Mouse (Mus musculus): ENCODE results near the gene Grin3a. TPM values are rescaled to one million over a fixed set of nuclear protein-coding genes. Genes with fewer than 3 reads are reported as not detected.
"Not testable (repeated sequence)": the region's sequence is repeated elsewhere in the genome, so short reads cannot be mapped to it uniquely, and the experiment has no call there.

Gene Grin3a
- total RNA-seq, 2 experiments from 2014 or later, result 0.13 to 0.20 TPM

DNA sequence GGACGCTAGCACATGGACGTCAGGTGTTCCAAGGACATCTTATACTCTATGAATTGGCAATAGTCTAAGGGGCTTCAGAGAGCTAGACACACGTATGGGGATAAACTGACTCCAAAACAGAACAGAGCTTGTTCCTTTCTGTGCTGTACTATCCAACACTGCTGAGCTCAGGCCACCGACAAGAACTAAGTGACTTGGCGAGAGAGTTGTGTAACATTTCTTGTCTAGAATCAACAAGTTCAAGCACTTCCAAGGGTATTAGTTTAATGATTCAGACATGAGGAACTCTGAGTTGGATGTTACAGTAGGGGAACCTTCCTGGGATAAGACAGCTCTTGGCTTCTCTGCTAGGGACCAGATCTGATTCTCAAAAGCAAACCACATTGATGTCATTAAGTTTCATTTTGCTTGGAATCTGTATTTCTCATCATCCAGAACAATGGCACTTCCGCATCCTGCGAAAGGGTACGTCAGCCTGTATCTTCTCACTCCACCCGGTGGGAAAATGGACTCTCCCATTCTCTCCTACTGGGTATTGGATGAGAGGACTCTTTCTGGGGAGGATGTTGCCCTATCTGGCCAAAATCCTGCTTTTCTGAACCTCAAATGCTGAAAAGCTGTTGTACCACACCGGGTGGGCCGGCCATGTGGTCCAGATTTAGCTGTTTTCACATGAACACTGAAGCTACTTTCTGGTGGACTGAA lies 165.2 kb downstream of the Grin3a start:
- no peak for DNase-seq

DNA sequence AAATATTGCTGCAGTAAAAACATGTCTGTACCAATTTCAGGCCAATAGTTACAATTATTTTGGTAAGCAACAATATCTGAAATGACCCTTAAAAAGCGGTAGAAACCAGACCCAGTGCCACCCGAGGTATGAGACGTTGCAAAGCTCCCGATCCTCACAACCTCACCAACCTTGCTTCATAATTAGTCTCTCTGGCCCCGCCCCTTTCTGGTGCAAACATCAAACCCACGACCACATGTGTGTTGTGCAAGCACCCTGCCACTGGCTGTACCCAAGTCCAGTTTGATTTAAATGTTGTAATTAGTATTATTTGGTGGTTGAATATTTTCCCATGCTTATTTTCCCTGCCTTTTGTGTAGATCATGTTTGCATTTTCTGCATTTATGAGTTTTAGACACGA lies 168.8 kb downstream of the Grin3a start:
- no peak for DNase-seq

DNA sequence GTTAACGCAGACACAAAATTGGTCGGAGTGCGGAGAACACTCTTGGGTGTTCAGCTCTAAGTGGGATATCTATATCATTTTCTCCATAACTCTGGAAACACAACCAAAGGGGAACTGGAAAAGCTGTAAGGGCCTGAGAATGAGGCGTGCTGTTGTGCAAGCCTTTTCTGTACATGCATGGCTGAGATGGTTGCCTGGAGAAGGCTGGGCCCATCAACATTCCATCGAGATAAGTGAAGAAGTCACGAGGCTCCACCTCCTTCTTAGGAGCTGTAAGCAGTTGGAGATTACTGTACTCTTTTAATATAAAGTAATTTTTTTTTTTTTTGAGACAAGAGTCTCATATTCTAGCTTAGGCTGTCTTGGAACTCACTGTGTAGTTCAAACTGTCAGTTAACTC lies 169.5 kb downstream of the Grin3a start:
- no peak for DNase-seq

DNA sequence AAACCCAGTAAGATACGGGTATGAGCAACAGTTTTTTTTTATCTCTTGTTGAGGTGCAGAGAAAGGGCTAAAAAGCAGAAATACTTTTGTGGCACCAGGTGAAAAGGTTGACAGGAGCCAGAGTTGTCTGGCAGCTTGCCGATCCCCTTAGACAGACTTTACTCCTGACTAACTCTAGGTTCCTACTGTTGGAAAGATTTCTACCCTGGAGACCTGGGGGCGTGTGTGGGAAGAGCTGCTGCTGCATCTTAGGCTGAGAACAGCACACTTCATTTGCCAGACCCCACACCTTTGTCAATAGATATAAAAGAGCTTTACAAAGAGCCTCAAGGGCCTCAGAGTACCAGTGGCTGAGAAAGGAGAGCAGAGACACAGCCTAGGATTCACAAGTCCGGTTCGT lies 180.7 kb downstream of the Grin3a start:
- DNase-seq, result no peak

DNA sequence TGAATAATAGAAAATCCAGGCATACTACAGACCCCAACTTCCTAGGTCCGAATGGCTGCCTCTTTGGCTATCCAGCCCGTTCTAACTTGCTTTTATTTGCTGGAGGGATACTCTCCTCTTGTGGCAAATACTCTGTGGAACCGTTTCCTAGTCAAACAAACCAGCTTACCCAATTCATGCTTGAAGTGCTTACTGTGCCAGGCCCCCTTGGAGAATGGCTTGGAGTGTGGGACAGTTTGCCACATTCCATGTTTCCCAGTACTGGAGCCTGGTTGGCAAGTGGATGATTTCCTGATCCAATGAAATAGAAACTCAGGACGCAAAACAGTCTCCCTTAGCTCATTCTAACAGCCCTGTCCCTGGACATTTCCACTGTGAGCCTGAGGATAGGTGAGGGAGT lies 183.3 kb downstream of the Grin3a start:
- no peak for DNase-seq

DNA sequence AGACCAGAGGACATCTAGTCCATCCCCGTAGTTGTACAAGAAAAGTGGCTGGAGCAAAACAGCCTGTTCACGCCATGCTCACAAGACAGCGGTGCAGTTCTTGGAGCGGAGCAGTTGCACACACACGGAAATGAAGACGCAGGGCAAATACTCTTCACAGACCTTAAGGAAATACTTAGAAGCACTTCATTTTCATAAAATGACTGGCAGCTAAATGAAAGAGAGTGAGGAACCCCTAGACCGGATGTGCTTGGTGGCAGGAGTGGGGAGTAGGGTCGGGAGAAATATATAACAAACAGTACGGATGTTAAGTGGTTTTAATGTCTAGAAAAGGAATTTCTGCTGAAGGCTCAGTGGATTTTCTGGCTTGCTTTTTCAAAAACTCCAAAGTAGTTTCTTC lies 183.9 kb downstream of the Grin3a start:
- DNase-seq, result no peak

DNA sequence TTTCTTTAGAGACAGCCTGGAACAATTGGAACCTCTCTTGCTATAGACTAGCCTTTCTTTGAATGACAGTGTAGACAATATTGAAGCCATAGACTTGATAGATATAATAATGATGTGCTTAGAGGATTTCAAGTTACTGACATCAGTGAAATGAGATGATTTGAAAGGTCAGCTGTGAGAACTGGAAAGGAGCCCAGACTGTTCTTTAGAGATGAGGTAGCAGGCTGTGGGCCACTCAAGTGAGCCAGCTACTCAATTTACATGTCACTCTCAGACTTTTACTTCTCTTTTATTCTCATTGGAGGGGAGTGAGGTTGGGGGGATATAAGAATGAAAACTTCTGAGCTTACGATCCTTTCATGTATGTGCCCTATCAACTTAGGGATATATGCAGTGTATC lies 186.1 kb downstream of the Grin3a start:
- peak in 1 of 2 experiments; percentile 19 for DNase-seq

DNA sequence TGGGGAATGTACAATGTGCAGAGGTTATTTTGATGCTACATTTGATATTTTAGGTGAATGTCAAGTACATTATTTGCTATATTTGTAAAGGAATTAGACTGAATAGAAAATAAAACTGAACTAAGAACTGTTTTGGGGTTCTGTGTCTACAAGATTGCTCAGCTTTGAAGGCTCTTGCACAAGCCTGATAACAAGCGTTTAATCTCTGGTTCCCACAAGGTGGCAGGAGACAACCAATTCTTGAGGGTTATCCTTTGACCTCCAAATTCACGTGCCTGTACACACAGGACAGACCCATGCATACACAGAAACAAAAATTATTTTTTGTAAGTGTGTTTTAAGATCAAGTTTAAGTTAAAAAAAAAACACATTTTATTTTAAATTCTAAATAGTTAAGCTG lies 205.6 kb downstream of the Grin3a start:
- no peak for DNase-seq

DNA sequence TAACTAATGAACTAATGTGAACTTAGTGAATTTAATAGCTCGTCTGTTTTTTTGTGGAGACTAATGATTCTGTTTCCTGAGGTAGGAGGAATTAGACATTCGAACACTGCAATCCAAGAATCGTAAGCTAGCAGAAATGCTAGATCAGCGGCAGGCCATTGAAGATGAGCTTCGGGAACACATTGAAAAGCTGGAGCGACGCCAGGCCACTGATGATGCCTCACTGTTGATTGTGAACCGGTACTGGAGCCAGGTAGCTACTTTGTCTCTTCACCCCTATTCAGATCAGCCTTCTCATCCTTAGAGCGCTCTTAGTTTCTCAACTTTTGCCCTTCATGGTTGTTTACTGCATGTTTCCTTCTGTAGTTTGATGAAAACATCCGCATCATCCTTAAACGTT lies 207.7 kb downstream of the Grin3a start:
- DNase-seq, result no peak

DNA sequence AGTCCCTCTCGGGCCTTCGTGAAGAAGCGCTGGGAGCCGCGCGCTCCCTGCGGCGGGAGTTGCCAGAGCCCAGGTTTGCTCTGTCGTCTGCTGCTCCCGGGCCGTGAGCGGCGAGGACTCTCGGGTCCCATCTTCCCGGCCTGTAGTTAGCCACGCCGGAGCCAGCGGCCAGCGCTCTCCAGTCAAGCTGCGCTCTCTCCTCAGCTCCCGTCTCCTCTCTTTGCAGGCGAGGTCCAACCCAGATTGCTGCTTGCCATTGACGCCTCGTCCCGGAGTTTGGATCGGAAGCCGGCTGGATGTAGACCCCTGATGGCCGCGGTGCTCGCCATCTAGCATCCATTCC lies 213.4 kb downstream of the Grin3a start:
- DNase-seq, result no peak

DNA sequence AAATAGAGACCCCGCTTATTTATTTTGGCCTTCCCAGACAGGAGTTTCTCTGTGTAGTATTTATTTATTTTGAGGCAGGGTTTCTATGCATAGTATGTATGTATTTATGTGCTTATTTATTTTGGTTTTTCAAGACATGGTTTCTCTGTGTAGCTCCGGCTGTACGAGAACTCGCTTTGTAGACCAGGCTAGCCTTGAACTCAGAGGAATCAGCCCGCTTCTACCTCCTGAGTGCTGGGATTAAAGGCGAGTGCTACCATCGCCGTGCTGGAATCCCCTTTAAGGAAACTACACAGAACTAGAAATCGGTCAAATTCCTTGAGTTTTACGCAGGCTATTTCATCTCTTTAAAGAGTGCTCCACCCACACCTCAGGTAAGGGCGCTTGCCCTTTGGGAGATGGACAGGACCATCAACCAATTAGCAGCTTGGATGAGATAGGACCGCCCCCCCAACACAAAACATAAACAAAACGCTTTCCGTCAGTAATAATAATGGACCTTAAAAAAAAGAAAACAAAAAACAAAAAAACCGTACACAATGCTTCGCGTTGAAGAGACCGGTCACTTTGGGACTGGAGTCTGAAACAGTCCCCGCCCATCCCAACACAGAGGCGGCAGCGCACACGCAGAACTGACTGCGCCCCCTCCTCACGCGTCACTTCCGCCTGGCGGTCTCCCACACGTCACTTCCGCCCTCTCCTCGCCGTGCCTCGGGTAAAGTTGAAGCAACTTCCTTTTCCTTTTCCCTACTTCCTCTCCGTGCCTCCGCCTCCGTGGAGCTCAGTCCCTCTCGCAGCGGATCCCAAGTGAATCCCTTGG lies 214.0 kb downstream of the Grin3a start, which contains the start of gene Rnf20:
Gene Rnf20, plus strand, starts transcription at position 688 of the 820 bp plus-strand sequence.
- peak; percentile 95 to 97 for DNase-seq

DNA sequence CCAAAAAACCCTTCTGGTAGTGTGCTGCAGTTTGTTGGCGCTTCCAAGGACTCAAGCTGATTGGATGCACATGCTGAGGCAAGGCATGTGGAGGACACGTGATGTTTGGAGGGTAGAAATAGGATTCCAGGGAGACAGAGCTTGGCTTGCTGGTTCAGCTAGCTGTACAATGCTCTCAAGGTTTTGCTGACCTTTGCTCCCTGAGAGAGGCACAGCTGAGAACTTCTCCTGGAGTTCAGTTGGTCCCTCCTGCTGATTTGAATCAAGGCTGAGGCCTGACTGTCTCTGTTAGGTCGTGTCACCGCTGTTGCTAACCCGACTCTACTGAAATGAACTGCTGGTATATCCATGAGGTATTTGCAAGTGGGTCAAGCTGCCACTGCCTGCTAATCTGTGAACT lies 216.6 kb downstream of the Grin3a start:
- DNase-seq, result no peak

DNA sequence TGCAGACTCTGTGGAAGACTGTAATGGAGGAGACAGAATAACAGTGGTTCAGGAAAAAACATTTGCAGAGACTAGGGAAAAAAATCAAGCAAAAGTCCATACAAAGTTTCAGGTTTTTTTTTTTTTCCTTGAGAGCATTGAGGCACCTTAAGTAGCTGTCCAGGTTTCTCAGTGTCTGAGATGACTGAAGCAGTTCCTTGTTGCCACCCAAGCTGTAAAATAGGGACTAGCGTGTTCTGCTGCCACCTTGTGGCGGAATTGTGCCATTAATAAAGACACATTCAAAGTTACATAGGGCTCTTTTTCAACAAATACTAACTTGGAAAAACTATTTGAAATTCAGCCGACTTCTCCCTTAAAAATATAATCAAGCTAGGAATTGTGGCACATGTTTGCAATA lies 218.6 kb downstream of the Grin3a start:
- peak; percentile 72 to 77 for DNase-seq

DNA sequence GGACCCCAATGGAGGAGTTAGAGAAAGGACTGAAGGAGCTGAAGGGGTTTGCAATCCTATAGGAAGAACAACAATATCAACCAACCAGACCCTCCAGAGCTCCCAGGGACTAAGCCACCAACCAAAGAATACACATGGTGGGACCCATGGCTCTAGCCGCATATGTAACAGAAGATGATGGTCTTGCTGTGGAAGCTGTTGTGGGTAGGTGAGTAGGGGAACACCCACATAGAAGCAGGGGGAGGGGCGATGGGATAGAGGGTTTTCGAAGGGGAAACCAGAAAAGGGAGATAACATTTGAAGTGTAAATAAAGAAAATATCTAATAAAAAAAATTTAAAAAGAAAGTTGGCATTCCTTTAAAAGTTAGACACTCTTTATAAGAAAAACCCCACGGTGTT lies 220.6 kb downstream of the Grin3a start:
- not testable (repeated sequence) for DNase-seq

DNA sequence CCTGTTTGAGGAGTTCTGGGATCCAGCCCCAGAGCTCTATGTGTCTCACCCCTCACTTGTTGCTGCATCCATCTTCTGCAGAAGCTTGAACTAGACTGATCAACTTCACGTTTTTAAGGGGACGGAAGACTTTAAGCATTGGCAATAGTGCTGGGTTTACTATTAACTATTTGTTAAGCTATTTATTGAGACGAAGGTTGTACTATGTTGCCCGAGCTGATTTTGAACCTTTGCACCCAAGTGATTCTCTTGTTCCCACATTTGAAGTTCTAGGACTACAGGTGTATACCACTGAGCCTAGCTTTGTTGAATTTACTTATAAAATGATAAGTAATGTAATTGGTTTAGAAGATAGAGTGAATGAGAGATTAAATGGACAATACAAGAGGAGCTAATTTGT lies 221.6 kb downstream of the Grin3a start:
- no peak for DNase-seq

DNA sequence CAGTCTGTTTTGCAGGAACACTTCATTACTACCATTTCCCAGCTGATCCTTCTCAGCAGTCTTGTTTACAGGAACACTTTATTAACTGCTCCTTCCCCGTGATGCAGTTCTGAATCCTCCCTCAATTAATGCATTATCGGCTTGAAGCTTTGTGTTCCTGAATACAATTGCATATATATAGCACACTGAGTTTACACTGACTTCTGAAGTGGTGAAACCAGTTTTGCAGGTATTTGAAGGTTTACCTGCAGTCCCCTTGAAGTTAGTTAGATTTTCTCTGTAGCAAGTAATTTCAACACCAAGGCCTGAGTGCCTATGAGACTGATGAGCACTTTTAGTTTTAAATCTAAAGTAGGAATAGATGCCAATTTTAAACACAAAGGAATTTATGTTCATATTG lies 223.3 kb downstream of the Grin3a start:
- no peak for DNase-seq

DNA sequence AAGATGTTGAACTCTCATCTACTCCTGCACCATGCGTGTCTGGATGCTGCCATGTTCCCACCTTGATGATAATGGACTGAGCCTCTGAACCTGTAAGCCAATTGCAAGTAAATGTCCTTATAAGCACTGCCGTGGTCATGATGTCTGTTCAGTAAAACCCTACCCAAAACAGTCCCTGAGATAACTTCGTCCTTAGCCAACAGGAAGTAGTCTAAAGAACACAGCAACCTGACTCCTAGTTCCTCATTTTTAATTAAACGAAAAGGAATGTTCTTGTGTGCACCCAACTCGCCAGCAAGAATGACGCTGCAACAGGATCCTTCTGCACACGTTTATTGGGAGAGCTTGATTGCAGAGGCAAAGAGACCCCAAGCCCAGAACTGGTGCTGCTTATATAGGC lies 225.7 kb downstream of the Grin3a start:
- DNase-seq, result not testable (repeated sequence)

DNA sequence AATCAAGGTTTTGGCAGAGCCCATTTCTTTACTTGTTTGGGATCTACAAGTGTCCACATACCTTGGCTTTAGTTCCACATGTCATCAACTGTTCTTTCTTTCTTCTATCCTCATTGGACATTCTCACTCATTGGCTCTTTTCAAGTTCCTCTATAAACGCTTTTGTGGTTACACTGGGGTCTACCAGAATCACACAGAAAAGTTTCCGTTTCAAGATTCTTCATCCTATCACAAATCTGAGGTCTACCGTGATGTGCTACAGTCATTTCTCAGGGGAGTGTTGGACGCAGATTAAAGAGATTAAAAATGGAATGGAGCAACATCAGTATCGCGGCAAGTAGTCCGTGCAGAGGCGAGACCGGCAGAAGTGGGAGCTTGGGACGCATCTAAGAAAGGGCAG lies 228.6 kb downstream of the Grin3a start:
- DNase-seq, result no peak

Other genes with a start within 250 kb of the Grin3a start
- 1 to 10 TPM; 8.2 to 9.4 TPM for gene Tmem246, start 247.9 kb downstream of the Grin3a start, total RNA-seq (2021)
- 10 to 100 TPM; 53.7 to 54.4 TPM for gene Rnf20, start 213.7 kb downstream of the Grin3a start, total RNA-seq (2021)
- not detected for gene Ppp3r2, start 163.7 kb downstream of the Grin3a start, total RNA-seq (2021)

Data from adrenal gland, postnatal 36 days (tissue).